Mouse (Mus musculus): Measurements from ENCODE around the gene Rps10. TPM values are rescaled to one million over a fixed set of nuclear protein-coding genes. Genes with fewer than 3 reads are reported as not detected.

Gene Rps10
- 4,498 TPM for polyA plus RNA-seq (2012; fragmentation: generic; extraction: Trizol)
- long read RNA-seq, experiment 1, transcript Rps10-208 (5 exons, 498 nt), result minor isoform, 67 of 682 reads
- long read RNA-seq, experiment 1, transcript Rps10-203 (6 exons, 887 nt), result major isoform, 517 of 682 reads
- long read RNA-seq, experiment 1, partial matches to known transcripts, result 66 of 682 reads
- long read RNA-seq, experiment 1, other reads (novel, unspliced or antisense), result 30 of 682 reads
- long read RNA-seq, experiment 2, transcript Rps10-203 (6 exons, 887 nt), result major isoform, 301 of 325 reads
- long read RNA-seq, experiment 2, transcript Rps10-208 (5 exons, 498 nt), result minor isoform, 5 of 325 reads
- long read RNA-seq, experiment 2, partial matches to known transcripts, result 3 of 325 reads
- long read RNA-seq, experiment 2, other reads (novel, unspliced or antisense), result 12 of 325 reads

DNA sequence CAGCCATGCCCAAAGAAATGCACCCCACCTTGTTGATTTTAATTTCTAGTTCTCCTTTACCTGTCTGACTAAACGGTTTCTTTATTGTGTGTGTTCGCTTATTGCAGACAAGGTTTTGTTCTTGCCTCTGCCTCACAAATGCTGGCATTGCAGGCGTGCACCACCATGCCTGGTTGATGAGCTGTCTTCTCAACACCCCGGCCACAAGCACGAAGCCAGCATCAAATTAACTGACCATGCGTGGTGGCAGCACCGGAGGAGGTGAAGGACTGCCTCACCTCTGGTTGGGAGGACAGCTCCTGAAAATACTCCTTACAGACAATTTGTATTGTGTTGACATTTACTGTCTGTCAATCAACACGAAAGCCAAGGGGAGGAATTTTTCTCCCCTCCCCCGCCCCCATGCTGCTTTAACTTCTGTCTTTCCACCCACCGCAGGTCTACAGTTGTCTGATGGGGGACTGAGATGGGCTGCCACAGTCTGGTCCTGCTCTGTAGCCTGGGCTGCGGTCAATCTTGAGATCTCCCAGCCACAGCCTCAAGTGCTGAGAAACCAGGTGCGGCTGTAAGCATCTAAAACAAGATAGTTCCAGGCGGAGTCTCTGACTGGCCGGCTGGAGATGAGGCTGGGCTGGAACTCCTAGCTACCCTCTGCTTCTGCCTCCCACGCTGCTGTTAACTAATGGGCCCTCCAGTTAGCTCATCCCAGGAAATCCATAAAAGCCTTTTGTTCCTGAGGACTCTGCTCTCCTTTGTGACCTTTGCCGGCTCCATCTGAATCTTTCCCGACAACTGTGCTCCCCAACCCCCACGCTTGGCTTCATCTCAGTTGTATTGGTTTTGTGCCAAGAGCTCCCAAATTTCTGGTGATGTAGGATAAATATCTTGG is at the start of gene Rps10:
Gene Rps10, minus strand, starts transcription at position 538 of the 889 bp plus-strand sequence.
- peaks cover 36% of the 10 kb centered on the region for H3K79me3 ChIP-seq (ENCODE audit: low read depth)
- peaks cover 32% of the 10 kb centered on the region for H3K36me3 ChIP-seq (ENCODE audit: control insufficient read depth, insufficient read depth)
- peaks cover 37% of the 10 kb centered on the region for H3K79me2 ChIP-seq (ENCODE audit: control insufficient read depth, insufficient read depth)
- H3K27me3 ChIP-seq (ENCODE audit: control insufficient read depth, insufficient read depth, insufficient read length), result no peaks in the 10 kb centered on the region
- no peak within 1 kb of the TSS for H3ac ChIP-seq (ENCODE audit: control insufficient read depth, insufficient read length, low read depth)
- H3K4me3 ChIP-seq (ENCODE audit: insufficient read depth, poor library complexity, severe bottlenecking), result peak within 1 kb of the TSS; percentile 90
- TF ChIP-seq CTCF (IDR thresholded peaks at IDR 0.05; ENCODE audit: control insufficient read depth, insufficient read depth, insufficient read length) (no peak), USF1 (IDR thresholded peaks at IDR 0.05; ENCODE audit: low read depth) (no peak), FOSL1 (IDR thresholded peaks at IDR 0.05; ENCODE audit: insufficient read depth, low read length, poor library complexity, severe bottlenecking) (no peak), MAX (IDR thresholded peaks at IDR 0.05) (no peak), MYOD1 (IDR thresholded peaks at IDR 0.05; ENCODE audit: control insufficient read depth, insufficient read length, low read depth) (no peak)

DNA sequence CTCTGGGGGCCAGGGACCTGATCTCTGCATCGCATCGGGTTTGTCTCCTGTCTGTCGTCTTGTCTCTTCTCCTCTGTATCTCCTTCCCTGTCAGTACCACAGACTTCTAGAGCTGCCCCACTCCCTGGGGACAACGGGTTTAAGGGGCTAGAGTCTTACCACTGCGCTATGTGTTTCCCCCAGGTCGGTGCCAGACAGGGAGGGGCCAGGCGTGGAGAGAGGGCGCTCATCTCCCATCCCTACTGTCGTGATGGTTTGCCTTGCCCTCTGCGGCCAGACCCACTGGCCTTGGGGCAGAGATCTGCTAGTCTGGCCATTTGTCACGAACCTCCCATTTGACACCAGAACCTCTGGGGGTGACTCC is 49.1 kb upstream of the Rps10 start:
- Histone ChIP-seq H3K27me3 (ENCODE audit: control insufficient read depth, insufficient read depth, insufficient read length) (peaks cover 56% of the 10 kb centered on the region), H3K4me3 (ENCODE audit: insufficient read depth, poor library complexity, severe bottlenecking) (no peak overlapping the region), H3K79me3 (ENCODE audit: low read depth) (no peaks in the 10 kb centered on the region), H3K36me3 (ENCODE audit: control insufficient read depth, insufficient read depth) (no peaks in the 10 kb centered on the region), H3K79me2 (ENCODE audit: control insufficient read depth, insufficient read depth) (no peaks in the 10 kb centered on the region), H3ac (ENCODE audit: control insufficient read depth, insufficient read length, low read depth) (no peak overlapping the region)
- no peak for TF ChIP-seq MAX (IDR thresholded peaks at IDR 0.05)
- no peak for TF ChIP-seq CTCF (IDR thresholded peaks at IDR 0.05; ENCODE audit: control insufficient read depth, insufficient read depth, insufficient read length)
- TF ChIP-seq FOSL1 (IDR thresholded peaks at IDR 0.05; ENCODE audit: insufficient read depth, low read length, poor library complexity, severe bottlenecking), result no peak
- no peak for TF ChIP-seq USF1 (IDR thresholded peaks at IDR 0.05; ENCODE audit: low read depth)
- TF ChIP-seq MYOG (IDR thresholded peaks at IDR 0.05; ENCODE audit: control insufficient read depth, extremely low read depth, insufficient read length), result no peak
- TF ChIP-seq MYOD1 (IDR thresholded peaks at IDR 0.05; ENCODE audit: control insufficient read depth, insufficient read length, low read depth), result no peak
- no peak for TF ChIP-seq CEBPB (IDR thresholded peaks at IDR 0.05; ENCODE audit: low read depth)

DNA sequence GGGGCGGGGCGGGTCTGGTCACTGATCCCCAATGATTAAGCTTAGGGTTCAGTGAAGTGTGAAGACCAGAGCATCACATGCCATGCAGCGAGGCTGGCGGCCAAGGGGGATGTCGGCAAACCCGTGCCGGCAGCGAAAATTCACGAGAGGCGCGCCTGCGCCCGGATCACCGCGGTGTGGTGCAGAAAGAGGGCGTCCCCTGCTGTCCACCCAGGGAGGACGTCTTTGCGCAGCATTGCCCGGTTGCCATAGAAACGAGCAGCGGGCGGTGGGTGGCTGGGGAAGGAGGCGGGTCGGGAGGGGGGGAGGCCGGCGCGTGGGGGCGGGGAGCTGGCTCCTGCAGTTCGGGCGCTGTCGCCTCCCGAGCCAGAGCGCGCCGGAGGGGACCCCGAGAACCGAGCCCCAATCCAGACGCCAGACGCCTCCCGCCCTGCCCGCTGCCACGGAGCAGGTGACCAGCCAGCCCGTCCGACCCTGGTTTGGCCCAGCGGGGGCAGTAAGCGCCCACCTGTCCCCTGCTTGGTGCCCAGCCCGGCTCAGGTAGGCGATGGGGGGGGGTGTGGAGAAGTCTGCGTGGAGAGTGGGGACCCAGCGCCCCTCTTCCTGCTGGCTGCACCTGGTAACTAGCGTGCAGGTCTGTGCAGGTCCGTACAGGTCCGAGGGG is 48.5 kb upstream of the Rps10 start:
- H3K79me2 ChIP-seq (ENCODE audit: control insufficient read depth, insufficient read depth), result no peaks in the 10 kb centered on the region
- no peak for TF ChIP-seq CEBPB (IDR thresholded peaks at IDR 0.05; ENCODE audit: low read depth)
- TF ChIP-seq CTCF (IDR thresholded peaks at IDR 0.05; ENCODE audit: control insufficient read depth, insufficient read depth, insufficient read length), result no peak
- TF ChIP-seq USF1 (IDR thresholded peaks at IDR 0.05; ENCODE audit: low read depth), result no peak
- no peak for TF ChIP-seq MYOD1 (IDR thresholded peaks at IDR 0.05; ENCODE audit: control insufficient read depth, insufficient read length, low read depth)
- TF ChIP-seq FOSL1 (IDR thresholded peaks at IDR 0.05; ENCODE audit: insufficient read depth, low read length, poor library complexity, severe bottlenecking), result no peak
- TF ChIP-seq MYOG (IDR thresholded peaks at IDR 0.05; ENCODE audit: control insufficient read depth, extremely low read depth, insufficient read length), result no peak
- TF ChIP-seq MAX (IDR thresholded peaks at IDR 0.05), result no peak
- H3K4me3 ChIP-seq (ENCODE audit: insufficient read depth, poor library complexity, severe bottlenecking), result no peak overlapping the region
- no peak overlapping the region for H3ac ChIP-seq (ENCODE audit: control insufficient read depth, insufficient read length, low read depth)
- no peaks in the 10 kb centered on the region for H3K36me3 ChIP-seq (ENCODE audit: control insufficient read depth, insufficient read depth)
- peaks cover 56% of the 10 kb centered on the region for H3K27me3 ChIP-seq (ENCODE audit: control insufficient read depth, insufficient read depth, insufficient read length)
- no peaks in the 10 kb centered on the region for H3K79me3 ChIP-seq (ENCODE audit: low read depth)

DNA sequence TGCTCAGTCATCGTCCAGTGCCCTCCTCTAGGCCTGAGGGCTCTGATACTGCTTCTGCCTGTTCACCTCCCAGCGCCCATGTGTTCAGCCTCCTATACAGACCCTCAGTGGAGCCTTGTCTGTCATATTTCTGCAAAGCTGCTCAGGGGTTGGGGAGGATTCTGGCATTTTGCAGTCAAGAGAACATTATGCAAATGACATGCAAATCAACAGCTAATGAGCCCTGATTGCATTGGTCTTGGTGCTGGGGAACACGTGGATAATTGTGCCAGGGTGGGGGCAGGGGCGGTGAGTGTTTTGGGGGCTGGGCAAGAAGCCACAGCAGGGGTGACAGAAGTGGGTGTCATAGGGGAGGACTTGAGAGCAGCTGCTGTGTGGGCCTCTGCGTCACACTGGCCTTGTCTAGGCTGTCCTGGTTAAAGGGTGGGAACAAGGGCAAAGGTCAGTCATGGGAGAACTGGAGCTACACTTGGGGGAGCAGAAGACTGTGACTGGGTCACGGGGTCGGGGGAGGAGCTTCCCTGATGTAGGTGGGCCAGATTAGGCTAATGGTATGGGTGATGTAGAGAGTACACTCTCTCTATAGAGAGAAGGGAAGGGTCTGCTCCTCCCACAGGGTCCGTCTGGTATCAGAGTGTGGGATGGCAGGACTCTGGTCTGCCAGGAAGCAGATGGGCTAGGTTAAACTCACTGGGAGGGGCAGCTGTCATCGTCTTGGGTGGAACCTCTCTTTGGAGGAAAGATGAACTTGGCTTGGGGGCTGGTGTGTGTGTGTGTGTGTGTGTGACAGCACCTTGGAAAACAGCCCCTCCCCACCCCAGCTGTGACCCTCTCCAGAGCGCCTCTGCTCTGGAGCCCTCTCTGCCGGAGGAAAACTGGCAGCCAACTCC is 42.7 kb upstream of the Rps10 start:
- no peaks in the 10 kb centered on the region for H3K36me3 ChIP-seq (ENCODE audit: control insufficient read depth, insufficient read depth)
- TF ChIP-seq MYOD1 (IDR thresholded peaks at IDR 0.05; ENCODE audit: control insufficient read depth, insufficient read length, low read depth) (no peak), CTCF (IDR thresholded peaks at IDR 0.05; ENCODE audit: control insufficient read depth, insufficient read depth, insufficient read length) (no peak), USF1 (IDR thresholded peaks at IDR 0.05; ENCODE audit: low read depth) (no peak), MAX (IDR thresholded peaks at IDR 0.05) (no peak), MYOG (IDR thresholded peaks at IDR 0.05; ENCODE audit: control insufficient read depth, extremely low read depth, insufficient read length) (no peak), CEBPB (IDR thresholded peaks at IDR 0.05; ENCODE audit: low read depth) (no peak), FOSL1 (IDR thresholded peaks at IDR 0.05; ENCODE audit: insufficient read depth, low read length, poor library complexity, severe bottlenecking) (no peak)

More for the DNA sequence above, 42.7 kb upstream of the Rps10 start:
- no peaks in the 10 kb centered on the region for H3K79me2 ChIP-seq (ENCODE audit: control insufficient read depth, insufficient read depth)
- H3ac ChIP-seq (ENCODE audit: control insufficient read depth, insufficient read length, low read depth), result no peak overlapping the region
- peaks cover 12% of the 10 kb centered on the region for H3K27me3 ChIP-seq (ENCODE audit: control insufficient read depth, insufficient read depth, insufficient read length)
- no peak overlapping the region for H3K4me3 ChIP-seq (ENCODE audit: insufficient read depth, poor library complexity, severe bottlenecking)
- no peaks in the 10 kb centered on the region for H3K79me3 ChIP-seq (ENCODE audit: low read depth)

Data from C2C12 (cell line).